Comparison of ENCODE assay signal across 8 mouse cellular contexts in genomic region chr9:120869432-120870081, GRCm38 (mm10). TPM values are rescaled to one million over a fixed set of nuclear protein-coding genes. Genes with fewer than 3 reads are reported as not detected.
A peak's percentile ranks its signal among the peaks of the same experiment; 100 is the strongest.
DNase-seq lines count a peak whose midpoint lies in the region; ATAC-seq and TF ChIP-seq lines count a peak whose summit lies in the region.

No protein-coding gene starts in this region.

- no peak overlapping the region for H3K27ac ChIP-seq in neural tube, embryonic 11.5 days (ENCODE audit: low read depth, low read length)
- H3K27ac ChIP-seq in kidney, embryonic 15.5 days: peak overlapping the region; percentile 37; the same call in 1 of the 2 replicates
- peak overlapping the region; percentile 88 for H3K27ac ChIP-seq in limb, embryonic 13.5 days
- H3K27ac ChIP-seq in thymus, adult 2 months (ENCODE audit: control insufficient read depth, insufficient read depth, low read length): no peak overlapping the region

- no peaks in the 10 kb centered on the region for H3K36me3 ChIP-seq in neural tube, embryonic 11.5 days (ENCODE audit: control insufficient read depth, insufficient read depth, low read length)
- H3K36me3 ChIP-seq in kidney, embryonic 15.5 days: no peaks in the 10 kb centered on the region
- H3K36me3 ChIP-seq in limb, embryonic 13.5 days: no peaks in the 10 kb centered on the region
- no peaks in the 10 kb centered on the region for H3K36me3 ChIP-seq in thymus, adult 2 months (ENCODE audit: control insufficient read depth, insufficient read depth, low read length)

- peak; percentile 44 for DNase-seq in neural tube, embryonic 11.5 days (ENCODE audit: low spot score)
- no peak for DNase-seq in neural tube, embryonic 10.5 days (ENCODE audit: extremely low spot score, low spot score)
- DNase-seq in frontal cortex, postnatal 36 days (ENCODE audit: low spot score in 2 of 2): peak; percentile 71 to 79
- no peak for DNase-seq in spleen, postnatal 4 days (ENCODE audit: low spot score in 2 of 2)
- no peak for DNase-seq in thymus, postnatal 0 days (ENCODE audit: low spot score)
- DNase-seq in thymus, adult 2 months: no peak

- H3K9ac ChIP-seq in neural tube, embryonic 11.5 days (ENCODE audit: low read length): no peak overlapping the region
- no peak overlapping the region for H3K9ac ChIP-seq in kidney, embryonic 15.5 days
- H3K9ac ChIP-seq in limb, embryonic 13.5 days: peak overlapping the region; percentile 43; the same call in 1 of the 2 replicates

- H3K9me3 ChIP-seq in neural tube, embryonic 11.5 days (ENCODE audit: control insufficient read depth, low read length): no peaks in the 10 kb centered on the region
- H3K9me3 ChIP-seq in kidney, embryonic 15.5 days (replicated peaks): no peaks in the 10 kb centered on the region
- H3K9me3 ChIP-seq in limb, embryonic 13.5 days: no peaks in the 10 kb centered on the region

- 49% methylated on average over 19 of the region's 19 CpGs for WGBS in neural tube, embryonic 11.5 days
- 23% methylated on average over 19 of the region's 19 CpGs for WGBS in kidney, embryonic 15.5 days
- WGBS in limb, embryonic 13.5 days: 30% methylated on average over 19 of the region's 19 CpGs
- WGBS in thymus, adult 2 months: 70% methylated on average over 19 of the region's 19 CpGs

- TF ChIP-seq CTCF in thymus, adult 2 months (IDR thresholded peaks at IDR 0.05; ENCODE audit: borderline replicate concordance, control insufficient read depth, extremely low read depth, insufficient read depth, low read length, poor library complexity): no peak

- peaks cover 10% of the 10 kb centered on the region; the same call in 1 of the 2 replicates for H3K4me1 ChIP-seq in neural tube, embryonic 11.5 days (ENCODE audit: control insufficient read depth, insufficient read depth, low read length)
- H3K4me1 ChIP-seq in kidney, embryonic 15.5 days: peaks cover 26% of the 10 kb centered on the region
- peaks cover 55% of the 10 kb centered on the region for H3K4me1 ChIP-seq in limb, embryonic 13.5 days
- H3K4me1 ChIP-seq in thymus, adult 2 months (replicated peaks; ENCODE audit: control insufficient read depth, insufficient read depth, low read length): peaks cover 15% of the 10 kb centered on the region

- no peak for ATAC-seq in neural tube, embryonic 11.5 days (ENCODE audit: insufficient read depth, low FRiP score, low TSS enrichment)
- ATAC-seq in kidney, embryonic 15.5 days (replicated peaks; ENCODE audit: low FRiP score): no peak
- 0 out of 2 replicates have a peak, but pooled peaks have one; percentile 34 for ATAC-seq in limb, embryonic 13.5 days (ENCODE audit: low FRiP score, low read depth)

- no peak overlapping the region for H3K4me3 ChIP-seq in neural tube, embryonic 11.5 days (ENCODE audit: low read depth, low read length)
- no peak overlapping the region for H3K4me3 ChIP-seq in kidney, embryonic 15.5 days (replicated peaks)
- peak overlapping the region; percentile 12; the same call in 1 of the 2 replicates for H3K4me3 ChIP-seq in limb, embryonic 13.5 days
- H3K4me3 ChIP-seq in thymus, adult 2 months (ENCODE audit: control insufficient read depth, insufficient read depth, low read length): no peak overlapping the region

- no peak overlapping the region for H3K4me2 ChIP-seq in neural tube, embryonic 11.5 days (ENCODE audit: low read depth)
- peak overlapping the region; percentile 49 for H3K4me2 ChIP-seq in kidney, embryonic 15.5 days
- peak overlapping the region; percentile 52 for H3K4me2 ChIP-seq in limb, embryonic 13.5 days (replicated peaks)

- TF ChIP-seq POLR2A in thymus, adult 2 months (IDR thresholded peaks at IDR 0.05; ENCODE audit: control insufficient read depth, extremely low read depth, insufficient read depth, low read length, poor library complexity): no peak

- H3K27me3 ChIP-seq in neural tube, embryonic 11.5 days (ENCODE audit: control insufficient read depth, insufficient read depth, low read length): no peaks in the 10 kb centered on the region
- H3K27me3 ChIP-seq in kidney, embryonic 15.5 days: peaks cover 4% of the 10 kb centered on the region
- H3K27me3 ChIP-seq in limb, embryonic 13.5 days: no peaks in the 10 kb centered on the region
- H3K27me3 ChIP-seq in thymus, adult 2 months (ENCODE audit: control insufficient read depth, insufficient read depth, low read length): no peaks in the 10 kb centered on the region

RNA-seq across cellular contexts. Expression of gene Ctnnb1, which starts 59.5 kb away (rescaled TPM):
- 819 and 843 TPM in 2 replicates for polyA plus RNA-seq in neural tube, embryonic 11.5 days (2014; fragmentation: Nextera tagmentation; extraction: Ambion mirVana)
- 543 and 552 TPM in 2 replicates for polyA plus RNA-seq in kidney, embryonic 15.5 days (2015; fragmentation: Nextera tagmentation; extraction: Ambion mirVana)
- polyA plus RNA-seq in limb, embryonic 13.5 days (2015; fragmentation: Nextera tagmentation; extraction: Ambion mirVana): 670 and 694 TPM in 2 replicates
- 217 and 220 TPM in 2 replicates for polyA plus RNA-seq in thymus, postnatal 0 days (2015; fragmentation: Nextera tagmentation; extraction: Ambion mirVana)
- 115 and 117 TPM in 2 replicates for polyA plus RNA-seq in thymus, adult 2 months (2012; rRNA removed)

Comparison
In these comparisons a context has a peak if more than half of its experiments do, and no peak if none do; other contexts are left out.
1. DNase-seq: peak in neural tube, embryonic 11.5 days (single experiment) and frontal cortex, postnatal 36 days (2 of 2); none in neural tube, embryonic 10.5 days (single experiment), spleen, postnatal 4 days (0 of 2), thymus, postnatal 0 days (single experiment) and thymus, adult 2 months (single experiment).
2. H3K27ac ChIP-seq: peak in kidney, embryonic 15.5 days (single experiment) and limb, embryonic 13.5 days (single experiment); none in neural tube, embryonic 11.5 days (single experiment) and thymus, adult 2 months (single experiment).